Mouse (Mus musculus) neural tube, embryonic 14.5 days (tissue): Measurements from ENCODE around the gene Kcnh1. TPM values are rescaled to one million over a fixed set of nuclear protein-coding genes. Genes with fewer than 3 reads are reported as not detected.

Experiments
- ATAC-seq: fragments of 200-750 bp; cut with Nextera tagmentation; 2 replicates; pipeline ENCODE4 v1.8.0; 2017; ENCODE audit warnings: low read depth, mild to moderate bottlenecking, moderate TSS enrichment, moderate library complexity
- H3K27ac ChIP-seq: fragments of 300-500 bp; sonication (generic); 2 replicates; pipeline ENCODE4 v1.5.1; 2014; ENCODE audit warnings: low read depth, mild to moderate bottlenecking, control low read depth, low read length, moderate library complexity, mixed read lengths
- H3K27me3 ChIP-seq: fragments of 300-500 bp; sonication (generic); 2 replicates; pipeline ENCODE4 v1.6.1; 2014; ENCODE audit warnings: low read length; ENCODE audit not compliant: control insufficient read depth, insufficient read depth
- H3K36me3 ChIP-seq: fragments of 300-500 bp; sonication (generic); 2 replicates; pipeline ENCODE4 v1.6.1; 2014; ENCODE audit warnings: low read length, mixed read lengths; ENCODE audit not compliant: control insufficient read depth, insufficient read depth
- H3K4me1 ChIP-seq: fragments of 300-500 bp; sonication (generic); 2 replicates; pipeline ENCODE4 v1.6.1; 2014; ENCODE audit warnings: low read length; ENCODE audit not compliant: control insufficient read depth, insufficient read depth
- H3K4me2 ChIP-seq: fragments of 300-500 bp; sonication (generic); 2 replicates; pipeline ENCODE4 v1.6.1; 2014; ENCODE audit warnings: mild to moderate bottlenecking, low read depth, low read length, control low read depth
- H3K4me3 ChIP-seq: fragments of 300-500 bp; sonication (generic); 2 replicates; pipeline ENCODE4 v1.5.1; 2014; ENCODE audit warnings: low read depth, low read length, control low read depth, mixed read lengths
- H3K9ac ChIP-seq: fragments of 300-500 bp; sonication (generic); replicated peaks from 2 replicates; pipeline ENCODE4 v1.6.1; 2014; ENCODE audit warnings: low read depth, mild to moderate bottlenecking, control low read depth, low read length, mixed read lengths
- H3K9me3 ChIP-seq: fragments of 300-500 bp; sonication (generic); 2 replicates; pipeline ENCODE4 v1.6.1; 2016; ENCODE audit warnings: low read length; ENCODE audit not compliant: control insufficient read depth
- WGBS: fragments of 180-500 bp; shearing (Covaris S2); extraction: QIAGEN DNeasy Blood & Tissue Kit; methylation state at CpG from one replicate; pipeline ENCODE4 v1.1.7; 2014; 5-methylcytosine and 5-hydroxymethylcytosine counted together
- polyA plus RNA-seq: library from polyadenylated mRNA; unstranded; fragments of >200 nt; fragmentation: Nextera tagmentation; extraction: Ambion mirVana; gene quantifications from 2 replicates; pipeline ENCODE4 v1.2.1, GENCODE M21; 2014

The Kcnh1 gene
- polyA plus RNA-seq, 1 experiment from 2014 or later: 3.1 TPM

DNA sequence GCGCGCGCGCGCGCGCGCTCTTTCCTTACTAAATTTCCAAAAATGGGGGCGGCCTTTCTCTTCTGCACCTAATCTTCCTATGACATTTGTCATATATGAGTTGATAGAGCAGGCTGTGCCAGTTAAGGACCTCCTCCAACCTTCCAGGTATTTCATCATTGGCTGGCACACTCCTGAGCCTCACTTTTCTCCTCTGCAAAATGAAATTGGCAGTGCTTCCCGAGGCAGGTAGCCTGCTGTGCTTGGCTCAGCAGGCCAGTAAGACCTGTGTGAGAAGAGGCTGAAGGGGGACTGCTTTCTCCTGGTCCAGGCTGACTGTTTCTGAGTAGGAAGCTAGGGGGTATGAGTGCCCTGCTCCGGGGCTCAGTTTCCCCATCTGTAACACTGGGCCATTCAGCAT lies 297.0 kb downstream of the Kcnh1 start:
- ATAC-seq: no peak

DNA sequence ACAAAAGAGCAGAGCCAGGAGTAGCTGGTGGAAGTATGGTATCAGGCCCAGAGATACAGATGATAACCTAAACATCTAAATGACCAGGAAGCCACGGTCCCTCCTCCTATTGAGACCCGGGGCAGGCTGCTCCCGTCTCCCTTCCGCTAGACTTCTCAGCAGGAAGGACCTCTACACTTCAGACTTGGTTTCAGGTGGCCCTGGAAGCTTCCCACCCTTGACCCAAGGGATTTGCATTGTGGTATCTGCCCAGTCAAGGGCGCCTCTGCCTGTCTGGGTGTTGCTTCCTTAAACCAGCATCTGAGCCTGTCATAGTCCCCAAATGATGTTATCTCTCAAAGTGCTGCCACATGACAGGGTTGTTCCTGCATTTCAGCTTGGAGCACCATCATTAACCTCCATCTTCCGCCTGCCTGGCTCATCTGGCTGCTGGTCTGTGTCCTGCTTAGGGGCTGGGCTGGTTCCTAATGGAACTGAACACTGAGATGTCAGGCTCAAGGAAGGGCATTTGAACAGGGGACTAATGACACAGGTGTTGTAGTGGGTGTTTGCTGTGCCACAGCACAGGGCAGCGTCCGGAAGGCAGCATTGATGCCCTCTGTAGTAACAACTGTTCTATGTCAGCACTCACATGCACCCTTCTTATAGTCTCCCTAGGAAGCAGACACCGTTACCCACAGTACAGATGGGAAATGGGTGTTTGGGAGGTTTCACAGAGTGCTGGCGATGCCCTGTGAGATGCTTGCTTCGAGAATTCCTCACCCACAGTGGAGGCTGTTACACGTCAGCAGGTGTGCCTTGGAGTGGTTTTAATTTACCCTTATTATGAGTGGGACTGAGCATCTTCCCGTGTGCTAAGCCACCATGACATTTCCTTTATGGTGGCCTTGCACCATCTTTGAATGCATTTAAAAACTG lies 299.6 kb downstream of the Kcnh1 start:
- H3K4me3 ChIP-seq: no peak overlapping the region
- no peak overlapping the region for H3K4me2 ChIP-seq
- H3K36me3 ChIP-seq: no peaks in the 10 kb centered on the region
- no peak for ATAC-seq
- H3K9ac ChIP-seq: no peak overlapping the region
- H3K27me3 ChIP-seq: no peaks in the 10 kb centered on the region
- no peaks in the 10 kb centered on the region for H3K4me1 ChIP-seq
- H3K9me3 ChIP-seq: no peaks in the 10 kb centered on the region
- 77% methylated on average over 13 of the region's 13 CpGs for WGBS
- no peak overlapping the region for H3K27ac ChIP-seq

More for the DNA sequence above, 297.0 kb downstream of the Kcnh1 start:
- Histone ChIP-seq H3K36me3 (no peaks in the 10 kb centered on the region), H3K4me3 (no peak overlapping the region), H3K9ac (no peak overlapping the region), H3K27ac (no peak overlapping the region), H3K9me3 (no peaks in the 10 kb centered on the region), H3K27me3 (no peaks in the 10 kb centered on the region), H3K4me2 (no peak overlapping the region), H3K4me1 (no peaks in the 10 kb centered on the region)
- 93% methylated on average over 11 of the region's 11 CpGs for WGBS

DNA sequence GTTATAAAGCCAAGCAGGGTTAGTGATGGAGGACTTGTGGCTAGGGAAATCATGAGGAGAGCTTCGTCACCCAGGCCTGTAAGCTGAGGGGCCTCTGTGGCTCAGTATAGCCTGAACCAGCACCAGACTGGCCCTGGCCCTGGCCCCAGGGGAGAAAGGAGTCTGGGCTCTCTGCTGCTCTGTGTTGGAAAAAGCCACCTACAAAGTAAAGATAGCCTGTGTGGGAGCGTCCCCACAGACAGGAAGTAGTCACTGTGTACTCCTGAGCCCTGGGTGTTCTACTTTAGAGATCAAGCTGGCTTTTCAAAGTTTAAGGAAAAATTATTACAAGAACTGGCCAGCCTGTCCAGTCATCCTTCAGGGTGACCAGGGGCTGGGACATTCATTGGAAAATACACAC lies 306.9 kb downstream of the Kcnh1 start:
- Histone ChIP-seq H3K9me3 (no peaks in the 10 kb centered on the region), H3K4me1 (no peaks in the 10 kb centered on the region), H3K27me3 (no peaks in the 10 kb centered on the region), H3K27ac (no peak overlapping the region), H3K36me3 (no peaks in the 10 kb centered on the region), H3K4me2 (no peak overlapping the region), H3K9ac (no peak overlapping the region), H3K4me3 (no peak overlapping the region)
- no peak for ATAC-seq
- WGBS: 81% methylated on average over 2 of the region's 2 CpGs

DNA sequence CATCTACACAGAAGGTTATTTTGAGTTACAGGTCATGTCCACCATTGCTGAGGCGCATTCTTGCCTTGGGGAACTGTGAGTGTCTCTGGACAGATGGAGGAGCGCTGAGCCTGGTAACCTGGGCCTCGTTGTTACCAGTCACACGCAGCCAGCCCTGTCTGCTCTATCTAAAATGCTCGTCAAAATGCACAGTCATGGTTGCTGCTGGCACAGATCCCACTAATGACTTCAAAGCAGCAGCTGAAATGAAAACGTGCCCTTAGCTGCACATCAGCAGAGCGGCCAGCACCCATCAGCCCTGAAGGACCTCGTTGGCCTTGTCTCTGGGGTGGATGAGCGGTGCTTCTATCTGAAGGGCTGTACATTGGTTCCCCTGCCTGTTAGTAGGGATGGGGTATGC lies 311.4 kb downstream of the Kcnh1 start:
- ATAC-seq: no peak
- 77% methylated on average over 9 of the region's 9 CpGs for WGBS

DNA sequence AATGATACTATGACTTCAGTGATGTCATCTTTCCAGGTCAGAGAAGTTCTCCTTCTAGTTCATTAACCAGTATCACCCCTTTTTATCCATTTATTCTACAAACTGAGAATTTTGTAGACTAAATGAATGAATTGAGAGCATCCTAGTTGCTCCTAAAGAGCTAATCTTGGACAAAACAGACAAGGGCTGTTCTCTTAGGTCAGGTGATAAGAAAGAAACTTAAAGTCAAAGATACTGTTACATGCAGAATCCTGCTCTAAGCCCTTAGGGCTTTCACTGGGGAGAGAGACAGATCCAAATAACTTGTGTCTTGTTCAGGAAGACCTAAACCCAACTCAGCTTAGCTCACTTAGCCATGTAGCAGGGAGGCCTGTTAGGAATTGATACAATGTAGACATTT lies 312.3 kb downstream of the Kcnh1 start:
- Histone ChIP-seq H3K9me3 (no peaks in the 10 kb centered on the region), H3K4me3 (no peak overlapping the region), H3K9ac (no peak overlapping the region), H3K27ac (no peak overlapping the region), H3K27me3 (no peaks in the 10 kb centered on the region), H3K36me3 (no peaks in the 10 kb centered on the region), H3K4me2 (no peak overlapping the region), H3K4me1 (no peaks in the 10 kb centered on the region)
- no peak for ATAC-seq

More for the DNA sequence above, 311.4 kb downstream of the Kcnh1 start:
- no peak overlapping the region for H3K27ac ChIP-seq
- H3K9ac ChIP-seq: no peak overlapping the region
- H3K9me3 ChIP-seq: no peaks in the 10 kb centered on the region
- no peaks in the 10 kb centered on the region for H3K36me3 ChIP-seq
- H3K4me3 ChIP-seq: no peak overlapping the region
- no peaks in the 10 kb centered on the region for H3K4me1 ChIP-seq
- no peaks in the 10 kb centered on the region for H3K27me3 ChIP-seq
- no peak overlapping the region for H3K4me2 ChIP-seq

DNA sequence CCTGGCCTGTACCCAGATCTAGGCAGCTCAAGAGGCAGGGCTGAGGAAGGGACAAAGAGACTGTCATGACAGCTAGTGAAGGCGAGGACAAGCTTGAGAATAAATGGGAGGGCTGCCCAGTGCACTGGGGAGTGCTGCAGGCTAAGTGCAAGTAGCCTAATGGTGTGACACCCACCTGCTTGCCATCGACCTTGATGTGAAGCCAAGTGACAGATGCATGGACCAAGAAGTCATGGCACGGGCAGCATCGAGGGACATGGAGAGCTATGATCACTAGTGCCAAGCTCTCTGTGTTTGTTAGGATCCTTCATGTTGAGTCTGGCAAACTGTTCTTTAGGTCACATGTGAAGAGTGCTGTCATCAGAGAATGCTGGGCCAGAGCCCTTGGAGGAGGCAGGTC lies 313.1 kb downstream of the Kcnh1 start:
- Histone ChIP-seq H3K9ac (no peak overlapping the region), H3K36me3 (no peaks in the 10 kb centered on the region), H3K27me3 (no peaks in the 10 kb centered on the region), H3K27ac (no peak overlapping the region), H3K9me3 (no peaks in the 10 kb centered on the region), H3K4me2 (no peak overlapping the region), H3K4me1 (no peaks in the 10 kb centered on the region), H3K4me3 (no peak overlapping the region)
- WGBS: 88% methylated on average over 4 of the region's 4 CpGs
- no peak for ATAC-seq

DNA sequence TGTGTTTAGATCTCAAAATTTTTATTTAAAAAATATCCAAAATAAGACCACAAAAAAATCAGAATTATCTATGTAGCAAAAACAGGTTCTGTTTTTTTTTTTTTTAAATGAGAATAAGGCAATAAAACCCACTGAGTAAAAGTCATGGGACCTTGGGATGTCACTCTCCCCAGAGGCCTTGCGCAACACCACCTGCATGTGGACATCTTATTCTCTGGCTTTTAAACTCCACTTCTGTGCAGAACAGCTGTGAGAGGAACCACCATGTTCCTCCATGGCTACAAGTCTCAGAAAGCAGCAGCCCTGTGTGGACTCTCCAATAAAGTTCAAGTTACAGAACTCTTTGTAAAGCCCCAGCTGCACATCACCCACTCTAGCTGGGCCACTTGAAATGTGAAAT lies 322.2 kb downstream of the Kcnh1 start:
- ATAC-seq: no peak
- no peaks in the 10 kb centered on the region for H3K27me3 ChIP-seq
- no peak overlapping the region for H3K4me2 ChIP-seq
- 97% methylated on average over 1 of the region's 1 CpGs for WGBS
- H3K9ac ChIP-seq: no peak overlapping the region
- no peak overlapping the region for H3K4me3 ChIP-seq
- no peaks in the 10 kb centered on the region for H3K4me1 ChIP-seq
- no peaks in the 10 kb centered on the region for H3K9me3 ChIP-seq
- no peaks in the 10 kb centered on the region for H3K36me3 ChIP-seq
- no peak overlapping the region for H3K27ac ChIP-seq

DNA sequence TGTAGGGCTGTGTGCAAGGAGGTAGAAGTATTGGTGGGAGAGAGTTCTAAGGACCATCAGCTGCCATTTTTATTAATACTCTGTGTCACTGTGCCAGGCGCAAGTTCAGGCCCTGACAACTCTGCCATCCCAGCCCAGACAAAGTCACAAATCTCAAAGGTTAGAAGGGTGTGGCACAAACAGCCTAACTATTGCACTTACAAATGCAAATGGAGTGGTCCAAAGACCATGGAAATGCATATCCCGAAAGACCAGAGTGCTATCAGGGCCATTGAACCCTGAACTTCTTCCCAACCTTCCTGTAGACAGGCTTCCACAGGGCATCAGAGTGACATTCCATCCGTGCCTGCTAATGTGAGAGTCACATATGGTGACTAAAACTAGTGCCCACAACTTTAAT lies 324.8 kb downstream of the Kcnh1 start:
- no peak for ATAC-seq
- Histone ChIP-seq H3K9ac (no peak overlapping the region), H3K27me3 (no peaks in the 10 kb centered on the region), H3K36me3 (no peaks in the 10 kb centered on the region), H3K4me3 (no peak overlapping the region), H3K4me2 (no peak overlapping the region), H3K4me1 (no peaks in the 10 kb centered on the region), H3K27ac (no peak overlapping the region), H3K9me3 (no peaks in the 10 kb centered on the region)
- WGBS: 82% methylated on average over 3 of the region's 3 CpGs

DNA sequence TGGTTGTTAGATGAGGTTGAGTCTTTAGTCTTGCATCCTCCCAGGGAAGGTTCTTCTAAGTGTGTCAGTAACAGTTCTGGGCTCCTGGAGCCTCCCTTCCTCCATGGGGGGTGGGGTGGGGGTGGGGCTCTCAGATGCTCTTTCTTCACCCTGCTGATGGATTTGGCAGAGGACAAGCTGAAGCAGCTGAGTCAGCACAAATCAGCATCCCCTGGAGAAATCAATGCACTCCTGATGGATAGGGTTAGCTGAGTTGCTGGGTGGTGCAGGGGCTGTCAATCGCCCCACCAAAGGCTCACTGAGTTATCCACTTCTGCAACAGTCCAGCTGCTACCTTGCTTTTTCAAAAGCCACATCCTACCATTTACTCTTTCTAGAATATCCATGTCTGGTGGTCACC lies 329.1 kb downstream of the Kcnh1 start:
- Histone ChIP-seq H3K9ac (no peak overlapping the region), H3K4me3 (no peak overlapping the region), H3K27me3 (no peaks in the 10 kb centered on the region), H3K4me1 (peaks cover 16% of the 10 kb centered on the region; the same call in 1 of the 2 replicates), H3K36me3 (no peaks in the 10 kb centered on the region), H3K27ac (no peak overlapping the region), H3K9me3 (no peaks in the 10 kb centered on the region), H3K4me2 (no peak overlapping the region)
- ATAC-seq: no peak
- 65% methylated on average over 1 of the region's 1 CpGs for WGBS
